Comparison of ENCODE assay signal across 8 mouse cellular contexts in the genomic region with DNA sequence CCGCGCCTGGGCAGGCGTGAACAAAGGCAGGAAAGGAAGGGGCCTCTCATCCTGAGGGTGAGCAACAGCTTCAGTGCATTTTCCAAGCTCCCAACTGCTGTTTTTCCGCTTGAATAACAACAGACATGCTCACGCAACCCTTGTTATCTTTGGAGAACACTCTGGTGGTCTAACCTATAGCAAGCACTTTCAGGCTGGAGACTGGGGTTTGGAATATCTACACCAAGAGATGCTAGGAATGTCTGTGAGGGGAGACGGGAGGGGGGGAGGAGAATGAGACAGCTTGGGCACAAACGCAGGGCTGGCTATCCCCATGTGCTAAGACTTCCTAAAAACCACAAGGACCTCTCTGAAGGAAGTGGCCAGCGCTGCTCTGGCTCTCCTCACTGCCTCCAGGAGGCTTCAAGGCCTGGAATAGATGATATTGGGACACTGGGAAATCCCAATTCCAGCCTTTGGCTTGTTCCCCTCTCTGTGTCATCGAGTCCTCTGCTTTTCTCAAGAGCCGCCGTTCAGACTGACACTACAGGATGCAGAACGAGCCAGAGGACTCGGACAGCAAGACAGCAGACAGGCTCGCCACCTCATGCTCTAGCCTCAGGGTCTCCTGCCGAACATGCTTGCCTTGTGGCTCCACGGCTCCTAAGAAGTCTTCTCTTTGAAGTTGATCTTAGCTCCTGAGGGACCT. TPM values are rescaled to one million over a fixed set of nuclear protein-coding genes. Genes with fewer than 3 reads are reported as not detected.
DNase-seq lines count a peak whose midpoint lies in the region; ATAC-seq lines count a peak whose summit lies in the region.

No protein-coding gene starts in this region.

- H3K27ac ChIP-seq in embryonic facial prominence, embryonic 14.5 days (replicated peaks; ENCODE audit: low read depth, low read length): peak overlapping the region; percentile 22
- H3K27ac ChIP-seq in hindbrain, embryonic 10.5 days: peak overlapping the region; percentile 91

- no peak overlapping the region for H3K4me2 ChIP-seq in embryonic facial prominence, embryonic 14.5 days (ENCODE audit: low read depth, low read length)

- no peaks in the 10 kb centered on the region for H3K36me3 ChIP-seq in embryonic facial prominence, embryonic 14.5 days (ENCODE audit: control insufficient read depth, insufficient read depth, low read length)
- H3K36me3 ChIP-seq in hindbrain, embryonic 10.5 days: peaks cover 64% of the 10 kb centered on the region

- ATAC-seq in embryonic facial prominence, embryonic 14.5 days (ENCODE audit: low read depth): peak; percentile 69

- H3K27me3 ChIP-seq in embryonic facial prominence, embryonic 14.5 days (replicated peaks; ENCODE audit: control insufficient read depth, insufficient read depth, low read length): no peaks in the 10 kb centered on the region
- H3K27me3 ChIP-seq in hindbrain, embryonic 10.5 days (ENCODE audit: insufficient read depth, poor library complexity, severe bottlenecking): no peaks in the 10 kb centered on the region

- intact Hi-C loops in gastrocnemius, postnatal 14 days (cut with DNase I; ENCODE audit: low total_unique reads): no loop called here

- H3K9ac ChIP-seq in embryonic facial prominence, embryonic 14.5 days (ENCODE audit: low read depth, low read length): no peak overlapping the region

- H3K4me1 ChIP-seq in embryonic facial prominence, embryonic 14.5 days (ENCODE audit: control insufficient read depth, insufficient read depth, low read length): peaks cover 12% of the 10 kb centered on the region
- peaks cover 55% of the 10 kb centered on the region for H3K4me1 ChIP-seq in hindbrain, embryonic 10.5 days (replicated peaks)

- H3K4me3 ChIP-seq in embryonic facial prominence, embryonic 14.5 days (ENCODE audit: low read depth, low read length): no peak overlapping the region
- peak overlapping the region; percentile 9 for H3K4me3 ChIP-seq in hindbrain, embryonic 10.5 days

- peak; percentile 13 for DNase-seq in R1 (ENCODE audit: low read depth, low spot score)
- peak; percentile 77 for DNase-seq in embryonic facial prominence, embryonic 14.5 days (ENCODE audit: low spot score)
- DNase-seq in hindbrain, embryonic 10.5 days (ENCODE audit: low spot score): peak; percentile 63
- DNase-seq in lung, postnatal 4 days: peak; percentile 44 to 79
- DNase-seq in layer of hippocampus, adult 9-10 months (ENCODE audit: low spot score): no peak
- DNase-seq in ovary, postnatal 10 days (ENCODE audit: low spot score): no peak
- no peak for DNase-seq in gastrocnemius, postnatal 14 days
- DNase-seq in cerebellum, adult 18-20 months: no peak

- H3K9me3 ChIP-seq in embryonic facial prominence, embryonic 14.5 days (ENCODE audit: control insufficient read depth, low read length): no peaks in the 10 kb centered on the region
- no peaks in the 10 kb centered on the region for H3K9me3 ChIP-seq in hindbrain, embryonic 10.5 days

- WGBS in embryonic facial prominence, embryonic 14.5 days: 18% methylated on average over 16 of the region's 16 CpGs
- WGBS in hindbrain, embryonic 10.5 days: 13% methylated on average over 16 of the region's 16 CpGs

RNA-seq across cellular contexts. Expression of a gene that starts 30.6 kb away (rescaled TPM):
- 31.2 and 34.5 TPM in 2 replicates for polyA plus RNA-seq in embryonic facial prominence, embryonic 14.5 days (2014; fragmentation: Nextera tagmentation; extraction: Ambion mirVana)
- polyA plus RNA-seq in hindbrain, embryonic 10.5 days (2016; fragmentation: Nextera tagmentation; extraction: Ambion mirVana): 48.6 and 55.1 TPM in 2 replicates
- 10 to 100 TPM in 1 of 2 experiments, 1 to 10 TPM in 1; 9.7 to 11.4 TPM for total RNA-seq in gastrocnemius, postnatal 14 days (2021)

Comparison
In these comparisons a context has a peak if more than half of its experiments do, and no peak if none do; other contexts are left out.
1. DNase-seq: peak in R1 (single experiment), embryonic facial prominence, embryonic 14.5 days (single experiment), hindbrain, embryonic 10.5 days (single experiment) and lung, postnatal 4 days (2 of 2); none in layer of hippocampus, adult 9-10 months (single experiment), ovary, postnatal 10 days (single experiment), gastrocnemius, postnatal 14 days (single experiment) and cerebellum, adult 18-20 months (0 of 2).